Mouse (Mus musculus): ENCODE results near the gene Rdh13. TPM values are rescaled to one million over a fixed set of nuclear protein-coding genes. Genes with fewer than 3 reads are reported as not detected.

Gene Rdh13
- polyA plus RNA-seq, 1 experiment, result 17.7 TPM

- H3K27ac ChIP-seq (ENCODE audit: insufficient read depth, low read length), result no peak overlapping the region
- no peaks in the 10 kb centered on the region for H3K27me3 ChIP-seq (ENCODE audit: control insufficient read depth, insufficient read depth, low read length, poor library complexity, severe bottlenecking)
- peaks cover 12% of the 10 kb centered on the region for H3K36me3 ChIP-seq (ENCODE audit: control insufficient read depth, insufficient read depth, low read length, poor library complexity, severe bottlenecking)
- H3K4me3 ChIP-seq (ENCODE audit: low read depth, low read length), result no peak overlapping the region
- TF ChIP-seq CTCF (IDR thresholded peaks at IDR 0.05; ENCODE audit: low read depth, low read length) (peak; percentile 58), POLR2A (IDR thresholded peaks at IDR 0.05; ENCODE audit: insufficient read depth, low read length) (no peak)
- no peaks in the 10 kb centered on the region for H3K9me3 ChIP-seq (replicated peaks; ENCODE audit: control insufficient read depth, insufficient read depth, low read length, poor library complexity, severe bottlenecking)
- no peak overlapping the region for H3K9ac ChIP-seq (ENCODE audit: low read depth, poor library complexity, severe bottlenecking)
- H3K4me1 ChIP-seq (ENCODE audit: control insufficient read depth, insufficient read depth, low read length), result no peaks in the 10 kb centered on the region
Measured at GRCm38 (mm10) chr7:4447138-4447537, 1.7 kb upstream of the Rdh13 start.

- Histone ChIP-seq H3K4me3 (ENCODE audit: low read depth, low read length) (no peak overlapping the region), H3K36me3 (ENCODE audit: control insufficient read depth, insufficient read depth, low read length, poor library complexity, severe bottlenecking) (peaks cover 21% of the 10 kb centered on the region), H3K4me1 (ENCODE audit: control insufficient read depth, insufficient read depth, low read length) (no peaks in the 10 kb centered on the region), H3K9me3 (replicated peaks; ENCODE audit: control insufficient read depth, insufficient read depth, low read length, poor library complexity, severe bottlenecking) (no peaks in the 10 kb centered on the region), H3K27ac (ENCODE audit: insufficient read depth, low read length) (no peak overlapping the region), H3K27me3 (ENCODE audit: control insufficient read depth, insufficient read depth, low read length, poor library complexity, severe bottlenecking) (no peaks in the 10 kb centered on the region), H3K9ac (ENCODE audit: low read depth, poor library complexity, severe bottlenecking) (no peak overlapping the region)
- TF ChIP-seq CTCF (IDR thresholded peaks at IDR 0.05; ENCODE audit: low read depth, low read length) (no peak), EP300 (IDR thresholded peaks at IDR 0.05; ENCODE audit: insufficient read depth, low read depth, low read length) (no peak), POLR2A (IDR thresholded peaks at IDR 0.05; ENCODE audit: insufficient read depth, low read length) (no peak)
Measured at GRCm38 (mm10) chr7:4440549-4440948, 4.9 kb downstream of the Rdh13 start.

- H3K36me3 ChIP-seq (ENCODE audit: control insufficient read depth, insufficient read depth, low read length, poor library complexity, severe bottlenecking), result peaks cover 14% of the 10 kb centered on the region
- H3K9ac ChIP-seq (ENCODE audit: low read depth, poor library complexity, severe bottlenecking), result no peak overlapping the region
- H3K27me3 ChIP-seq (ENCODE audit: control insufficient read depth, insufficient read depth, low read length, poor library complexity, severe bottlenecking), result no peaks in the 10 kb centered on the region
- no peaks in the 10 kb centered on the region for H3K9me3 ChIP-seq (replicated peaks; ENCODE audit: control insufficient read depth, insufficient read depth, low read length, poor library complexity, severe bottlenecking)
- no peaks in the 10 kb centered on the region for H3K4me1 ChIP-seq (ENCODE audit: control insufficient read depth, insufficient read depth, low read length)
- no peak overlapping the region for H3K27ac ChIP-seq (ENCODE audit: insufficient read depth, low read length)
- TF ChIP-seq EP300 (IDR thresholded peaks at IDR 0.05; ENCODE audit: insufficient read depth, low read depth, low read length), result no peak
- TF ChIP-seq POLR2A (IDR thresholded peaks at IDR 0.05; ENCODE audit: insufficient read depth, low read length), result no peak
- no peak for TF ChIP-seq CTCF (IDR thresholded peaks at IDR 0.05; ENCODE audit: low read depth, low read length)
- no peak overlapping the region for H3K4me3 ChIP-seq (ENCODE audit: low read depth, low read length)
Measured at GRCm38 (mm10) chr7:4437721-4438120, 7.7 kb downstream of the Rdh13 start.

GRCm38 (mm10) chr7:4432026-4432425 lies 13.4 kb downstream of the Rdh13 start:
- no peak overlapping the region for H3K4me3 ChIP-seq (ENCODE audit: low read depth, low read length)
- H3K9me3 ChIP-seq (replicated peaks; ENCODE audit: control insufficient read depth, insufficient read depth, low read length, poor library complexity, severe bottlenecking), result 0 out of 2 replicates have a peak, but pooled peaks cover 5% of the 10 kb centered on the region
- H3K36me3 ChIP-seq (ENCODE audit: control insufficient read depth, insufficient read depth, low read length, poor library complexity, severe bottlenecking), result peaks cover 23% of the 10 kb centered on the region
- TF ChIP-seq CTCF (IDR thresholded peaks at IDR 0.05; ENCODE audit: low read depth, low read length), result no peak
- TF ChIP-seq POLR2A (IDR thresholded peaks at IDR 0.05; ENCODE audit: insufficient read depth, low read length), result no peak
- TF ChIP-seq EP300 (IDR thresholded peaks at IDR 0.05; ENCODE audit: insufficient read depth, low read depth, low read length), result no peak
- H3K4me1 ChIP-seq (ENCODE audit: control insufficient read depth, insufficient read depth, low read length), result no peaks in the 10 kb centered on the region
- no peak overlapping the region for H3K27ac ChIP-seq (ENCODE audit: insufficient read depth, low read length)
- H3K9ac ChIP-seq (ENCODE audit: low read depth, poor library complexity, severe bottlenecking), result no peak overlapping the region
- no peaks in the 10 kb centered on the region for H3K27me3 ChIP-seq (ENCODE audit: control insufficient read depth, insufficient read depth, low read length, poor library complexity, severe bottlenecking)

GRCm38 (mm10) chr7:4431548-4431947 lies 13.9 kb downstream of the Rdh13 start:
- H3K9me3 ChIP-seq (replicated peaks; ENCODE audit: control insufficient read depth, insufficient read depth, low read length, poor library complexity, severe bottlenecking), result 0 out of 2 replicates have a peak, but pooled peaks cover 5% of the 10 kb centered on the region
- H3K36me3 ChIP-seq (ENCODE audit: control insufficient read depth, insufficient read depth, low read length, poor library complexity, severe bottlenecking), result peaks cover 23% of the 10 kb centered on the region
- H3K9ac ChIP-seq (ENCODE audit: low read depth, poor library complexity, severe bottlenecking), result no peak overlapping the region
- no peaks in the 10 kb centered on the region for H3K4me1 ChIP-seq (ENCODE audit: control insufficient read depth, insufficient read depth, low read length)
- no peak overlapping the region for H3K27ac ChIP-seq (ENCODE audit: insufficient read depth, low read length)
- TF ChIP-seq EP300 (IDR thresholded peaks at IDR 0.05; ENCODE audit: insufficient read depth, low read depth, low read length) (no peak), CTCF (IDR thresholded peaks at IDR 0.05; ENCODE audit: low read depth, low read length) (peak; percentile 80), POLR2A (IDR thresholded peaks at IDR 0.05; ENCODE audit: insufficient read depth, low read length) (no peak)
- no peaks in the 10 kb centered on the region for H3K27me3 ChIP-seq (ENCODE audit: control insufficient read depth, insufficient read depth, low read length, poor library complexity, severe bottlenecking)
- no peak overlapping the region for H3K4me3 ChIP-seq (ENCODE audit: low read depth, low read length)

GRCm38 (mm10) chr7:4430246-4430844 lies 15.1 kb downstream of the Rdh13 start:
- Histone ChIP-seq H3K27me3 (ENCODE audit: control insufficient read depth, insufficient read depth, low read length, poor library complexity, severe bottlenecking) (no peaks in the 10 kb centered on the region), H3K36me3 (ENCODE audit: control insufficient read depth, insufficient read depth, low read length, poor library complexity, severe bottlenecking) (peaks cover 27% of the 10 kb centered on the region), H3K27ac (ENCODE audit: insufficient read depth, low read length) (no peak overlapping the region), H3K9ac (ENCODE audit: low read depth, poor library complexity, severe bottlenecking) (no peak overlapping the region), H3K4me3 (ENCODE audit: low read depth, low read length) (no peak overlapping the region), H3K9me3 (replicated peaks; ENCODE audit: control insufficient read depth, insufficient read depth, low read length, poor library complexity, severe bottlenecking) (0 out of 2 replicates have a peak, but pooled peaks cover 5% of the 10 kb centered on the region), H3K4me1 (ENCODE audit: control insufficient read depth, insufficient read depth, low read length) (no peaks in the 10 kb centered on the region)
- TF ChIP-seq POLR2A (IDR thresholded peaks at IDR 0.05; ENCODE audit: insufficient read depth, low read length) (no peak), CTCF (IDR thresholded peaks at IDR 0.05; ENCODE audit: low read depth, low read length) (no peak), EP300 (IDR thresholded peaks at IDR 0.05; ENCODE audit: insufficient read depth, low read depth, low read length) (no peak)

All from ES-Bruce4 (cell line).